Mouse (Mus musculus) brain, embryonic 14.5 days (tissue): Measurements from ENCODE around the gene Gm11037.

Experiments
- CTCF ChIP-seq: fragments of 200-500 bp; IDR thresholded peaks from 2 replicates; pipeline ENCODE4 v1.5.1; 2012; ENCODE audit warnings: inconsistent platforms, mild to moderate bottlenecking, moderate library complexity, borderline replicate concordance; ENCODE audit not compliant: insufficient read depth, insufficient read length; ENCODE audit errors: extremely low read depth
- POLR2A ChIP-seq: fragments of 200-500 bp; IDR thresholded peaks from 2 replicates; pipeline ENCODE4 v1.6.1; 2012; ENCODE audit warnings: mild to moderate bottlenecking, inconsistent platforms, borderline replicate concordance; ENCODE audit not compliant: poor library complexity, insufficient read depth, insufficient read length, severe bottlenecking; ENCODE audit errors: extremely low read depth

- TF ChIP-seq CTCF: no peak
- TF ChIP-seq POLR2A: no peak
These were observed 12.2 kb downstream of the Gm11037 start for GRCm38 (mm10) chr2:131145536-131145935.
